Mouse (Mus musculus) kidney, adult 2 months (tissue): ENCODE results near the gene 9430038I01Rik.

ENCODE experiments used
- CTCF ChIP-seq: fragments of 200-500 bp; conservative IDR thresholded peaks from 2 replicates; pipeline ENCODE4 v1.5.1; 2011; ENCODE audit warnings: low read depth, mild to moderate bottlenecking, control low read depth, low read length, moderate library complexity, mixed read lengths; ENCODE audit not compliant: insufficient read depth, insufficient read length
- POLR2A ChIP-seq: fragments of 200-500 bp; IDR thresholded peaks from one replicate; pipeline ENCODE4 v1.6.1; 2011; ENCODE audit warnings: low read depth, low read length, control low read depth

- TF ChIP-seq POLR2A, result no peak
- TF ChIP-seq CTCF, result no peak
Observed at GRCm38 (mm10) chr7:137395421-137395820, 15.1 kb downstream of the 9430038I01Rik start.
